Mouse (Mus musculus): Measurements from ENCODE around the gene Ttll12.

DNA sequence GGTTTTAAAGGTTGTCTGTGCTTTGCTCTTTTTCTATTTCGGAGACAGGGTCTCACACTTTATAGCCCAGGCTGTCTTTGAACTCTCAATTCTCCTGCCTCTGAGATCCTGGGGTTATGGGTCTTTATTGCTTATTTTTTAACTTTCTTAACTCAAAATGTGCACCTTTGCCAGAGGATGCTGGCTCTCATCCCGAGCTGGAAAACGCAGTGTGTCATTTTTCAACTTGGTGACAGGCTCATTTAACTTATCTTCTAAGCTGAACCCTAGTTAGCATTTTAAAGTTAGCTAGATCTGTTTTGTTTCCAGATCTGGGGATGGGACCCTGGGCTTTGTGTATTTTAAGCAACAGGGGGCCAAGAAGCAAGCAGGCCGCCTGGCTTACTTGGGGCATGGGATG lies 66.1 kb downstream of the Ttll12 start:
- TF ChIP-seq CTCF (IDR thresholded peaks at IDR 0.05; ENCODE audit: low read depth) (no peak), EP300 (IDR thresholded peaks at IDR 0.05; ENCODE audit: low read depth) (no peak)

Data from liver, embryonic 14.5 days (tissue).